Mouse (Mus musculus): Measurements from ENCODE around the gene Dmp1. TPM values are rescaled to one million over a fixed set of nuclear protein-coding genes. Genes with fewer than 3 reads are reported as not detected.

Gene Dmp1
- polyA plus RNA-seq, 2 experiments: 3.0 to 5.8 TPM

GRCm38 (mm10) chr5:104256585-104256984 lies 54.2 kb downstream of the Dmp1 start:
- Histone ChIP-seq H3K9ac (ENCODE audit: low read depth, low read length, severe bottlenecking) (no peak overlapping the region), H3K4me2 (replicated peaks; ENCODE audit: low read depth, low read length, severe bottlenecking) (no peak overlapping the region), H3K27ac (replicated peaks; ENCODE audit: low read depth, low read length) (no peak overlapping the region), H3K27me3 (ENCODE audit: control insufficient read depth, insufficient read depth, low read length) (no peaks in the 10 kb centered on the region), H3K4me3 (replicated peaks; ENCODE audit: low read length) (no peak overlapping the region), H3K9me3 (ENCODE audit: control insufficient read depth, low read length) (no peaks in the 10 kb centered on the region), H3K4me1 (ENCODE audit: control insufficient read depth, insufficient read depth, low read length) (no peaks in the 10 kb centered on the region), H3K36me3 (ENCODE audit: control insufficient read depth, insufficient read depth, low read length) (no peaks in the 10 kb centered on the region)
- TF ChIP-seq POLR2A (IDR thresholded peaks at IDR 0.05; ENCODE audit: borderline replicate concordance, extremely low read depth, insufficient read depth, insufficient read length): no peak
- DNase-seq (ENCODE audit: low spot score) (no peak), ATAC-seq (ENCODE audit: low FRiP score, low read depth) (no peak)
- 62% methylated on average over 3 of the region's 3 CpGs for WGBS

GRCm38 (mm10) chr5:104261908-104262461 lies 59.6 kb downstream of the Dmp1 start:
- no peaks in the 10 kb centered on the region for H3K36me3 ChIP-seq (ENCODE audit: control insufficient read depth, insufficient read depth, low read length)
- 79% methylated on average over 4 of the region's 4 CpGs for WGBS
- H3K4me2 ChIP-seq (replicated peaks; ENCODE audit: low read depth, low read length, severe bottlenecking): no peak overlapping the region
- no peaks in the 10 kb centered on the region for H3K4me1 ChIP-seq (ENCODE audit: control insufficient read depth, insufficient read depth, low read length)
- no peaks in the 10 kb centered on the region for H3K9me3 ChIP-seq (ENCODE audit: control insufficient read depth, low read length)
- ATAC-seq (ENCODE audit: low FRiP score, low read depth) (no peak), DNase-seq (ENCODE audit: low spot score) (no peak)
- no peak overlapping the region for H3K9ac ChIP-seq (ENCODE audit: low read depth, low read length, severe bottlenecking)
- H3K27me3 ChIP-seq (ENCODE audit: control insufficient read depth, insufficient read depth, low read length): no peaks in the 10 kb centered on the region
- no peak overlapping the region for H3K27ac ChIP-seq (replicated peaks; ENCODE audit: low read depth, low read length)
- no peak overlapping the region for H3K4me3 ChIP-seq (replicated peaks; ENCODE audit: low read length)
- no peak for TF ChIP-seq POLR2A (IDR thresholded peaks at IDR 0.05; ENCODE audit: borderline replicate concordance, extremely low read depth, insufficient read depth, insufficient read length)

- Histone ChIP-seq H3K9me3 (ENCODE audit: control insufficient read depth, low read length) (no peaks in the 10 kb centered on the region), H3K4me1 (ENCODE audit: control insufficient read depth, insufficient read depth, low read length) (no peaks in the 10 kb centered on the region), H3K4me2 (replicated peaks; ENCODE audit: low read depth, low read length, severe bottlenecking) (no peak overlapping the region), H3K27ac (replicated peaks; ENCODE audit: low read depth, low read length) (no peak overlapping the region), H3K4me3 (replicated peaks; ENCODE audit: low read length) (no peak overlapping the region), H3K27me3 (ENCODE audit: control insufficient read depth, insufficient read depth, low read length) (no peaks in the 10 kb centered on the region), H3K36me3 (ENCODE audit: control insufficient read depth, insufficient read depth, low read length) (no peaks in the 10 kb centered on the region), H3K9ac (ENCODE audit: low read depth, low read length, severe bottlenecking) (no peak overlapping the region)
- ATAC-seq (ENCODE audit: low FRiP score, low read depth) (no peak), DNase-seq (ENCODE audit: low spot score) (no peak)
- no peak for TF ChIP-seq POLR2A (IDR thresholded peaks at IDR 0.05; ENCODE audit: borderline replicate concordance, extremely low read depth, insufficient read depth, insufficient read length)
- 90% methylated on average over 13 of the region's 13 CpGs for WGBS
Measured at GRCm38 (mm10) chr5:104263014-104263776, 60.8 kb downstream of the Dmp1 start.

Other genes starting within 250 kb of the Dmp1 start
- gene Hsd17b13, start 225.2 kb upstream of the Dmp1 start, polyA plus RNA-seq (2012; rRNA removed): 0.04 and 0.08 TPM in 2 replicates
- gene Hsd17b13, start 225.2 kb upstream of the Dmp1 start, polyA plus RNA-seq (2014; fragmentation: Nextera tagmentation; extraction: Ambion mirVana): 0.17 TPM in 1 of 2 replicates, not detected in the other
- 13.7 and 16.2 TPM in 2 replicates for gene Hsd17b11, start 180.7 kb upstream of the Dmp1 start, polyA plus RNA-seq (2012; rRNA removed)
- 3.4 and 3.5 TPM in 2 replicates for gene Hsd17b11, start 180.7 kb upstream of the Dmp1 start, polyA plus RNA-seq (2014; fragmentation: Nextera tagmentation; extraction: Ambion mirVana)
- gene Nudt9, start 156.3 kb upstream of the Dmp1 start, polyA plus RNA-seq (2012; rRNA removed): 42.8 and 48.0 TPM in 2 replicates
- gene Nudt9, start 156.3 kb upstream of the Dmp1 start, polyA plus RNA-seq (2014; fragmentation: Nextera tagmentation; extraction: Ambion mirVana): 58.6 and 59.9 TPM in 2 replicates
- not detected in 2 replicates for gene Gm17660, start 125.0 kb upstream of the Dmp1 start, polyA plus RNA-seq (2012; rRNA removed)
- gene Gm17660, start 125.0 kb upstream of the Dmp1 start, polyA plus RNA-seq (2014; fragmentation: Nextera tagmentation; extraction: Ambion mirVana): not detected in 2 replicates
- gene Sparcl1, start 88.9 kb upstream of the Dmp1 start, polyA plus RNA-seq (2012; rRNA removed): 47.7 and 68.4 TPM in 2 replicates
- gene Sparcl1, start 88.9 kb upstream of the Dmp1 start, polyA plus RNA-seq (2014; fragmentation: Nextera tagmentation; extraction: Ambion mirVana): 63.9 and 67.8 TPM in 2 replicates
- gene Dspp, start 31.9 kb upstream of the Dmp1 start, polyA plus RNA-seq (2012; rRNA removed): not detected in 2 replicates
- not detected in 2 replicates for gene Dspp, start 31.9 kb upstream of the Dmp1 start, polyA plus RNA-seq (2014; fragmentation: Nextera tagmentation; extraction: Ambion mirVana)
- 78.7 and 128 TPM in 2 replicates for gene Ibsp, start 96.6 kb downstream of the Dmp1 start, polyA plus RNA-seq (2012; rRNA removed)
- 196 and 263 TPM in 2 replicates for gene Ibsp, start 96.6 kb downstream of the Dmp1 start, polyA plus RNA-seq (2014; fragmentation: Nextera tagmentation; extraction: Ambion mirVana)
- not detected in 2 replicates for gene Mepe, start 122.7 kb downstream of the Dmp1 start, polyA plus RNA-seq (2012; rRNA removed)
- gene Mepe, start 122.7 kb downstream of the Dmp1 start, polyA plus RNA-seq (2014; fragmentation: Nextera tagmentation; extraction: Ambion mirVana): not detected in 2 replicates
- 78.3 and 102 TPM in 2 replicates for gene Spp1, start 232.5 kb downstream of the Dmp1 start, polyA plus RNA-seq (2012; rRNA removed)
- gene Spp1, start 232.5 kb downstream of the Dmp1 start, polyA plus RNA-seq (2014; fragmentation: Nextera tagmentation; extraction: Ambion mirVana): 132 and 195 TPM in 2 replicates